Mouse (Mus musculus): ENCODE results near the gene Arfip1.

The Arfip1 gene

GRCm38 (mm10) chr3:84582023-84582912 is at the start of gene Arfip1:
TSS of gene Arfip1 (minus strand) at chr3:84582625.
- DNase-seq = peak; percentile 94 to 95

- no peak for DNase-seq
Observed at GRCm38 (mm10) chr3:84631586-84631985, 49.2 kb upstream of the Arfip1 start.

GRCm38 (mm10) chr3:84622026-84622425 is 39.6 kb upstream of the Arfip1 start:
- no peak for DNase-seq

- no peak for DNase-seq
Observed at GRCm38 (mm10) chr3:84619725-84620124, 37.3 kb upstream of the Arfip1 start.

GRCm38 (mm10) chr3:84619056-84619455 is 36.6 kb upstream of the Arfip1 start:
- DNase-seq = no peak

- no peak for DNase-seq
Observed at GRCm38 (mm10) chr3:84618627-84619026, 36.2 kb upstream of the Arfip1 start.

GRCm38 (mm10) chr3:84615856-84616225 is 33.4 kb upstream of the Arfip1 start:
- no peak for DNase-seq

- DNase-seq = peak; percentile 37 to 49
Observed at GRCm38 (mm10) chr3:84615050-84615855, 32.8 kb upstream of the Arfip1 start.

GRCm38 (mm10) chr3:84610183-84610710 is 27.8 kb upstream of the Arfip1 start:
- no peak for DNase-seq

GRCm38 (mm10) chr3:84603212-84603611 is 20.8 kb upstream of the Arfip1 start:
- no peak for DNase-seq

- DNase-seq = no peak
Observed at GRCm38 (mm10) chr3:84602759-84603158, 20.3 kb upstream of the Arfip1 start.

- DNase-seq = no peak
Observed at GRCm38 (mm10) chr3:84601870-84602495, 19.6 kb upstream of the Arfip1 start.

GRCm38 (mm10) chr3:84598756-84599155 is 16.3 kb upstream of the Arfip1 start:
- DNase-seq = no peak

GRCm38 (mm10) chr3:84597996-84598734 is 15.7 kb upstream of the Arfip1 start:
- no peak for DNase-seq

GRCm38 (mm10) chr3:84595677-84596234 is 13.3 kb upstream of the Arfip1 start:
- DNase-seq = no peak

- no peak for DNase-seq
Observed at GRCm38 (mm10) chr3:84594894-84595676, 12.7 kb upstream of the Arfip1 start.

GRCm38 (mm10) chr3:84593274-84593673 is 10.8 kb upstream of the Arfip1 start, which contains the start of gene Tigd4:
TSS of gene Tigd4 (plus strand) at chr3:84593574.
- DNase-seq = no peak

- no peak for DNase-seq
Observed at GRCm38 (mm10) chr3:84586736-84587135, 4.3 kb upstream of the Arfip1 start.

- no peak for DNase-seq
Observed at GRCm38 (mm10) chr3:84582913-84583276, 470 bp upstream of the Arfip1 start.

- no peak for DNase-seq
Observed at GRCm38 (mm10) chr3:84581696-84582022, 766 bp downstream of the Arfip1 start.

- DNase-seq = no peak
Observed at GRCm38 (mm10) chr3:84580716-84581115, 1.7 kb downstream of the Arfip1 start.

All from B cell, adult 2 months (primary cell).